Mouse (Mus musculus) lung, adult 2 months (tissue): ENCODE measurements at regions not wholly inside any gene's neighbourhood (a gene's known extent, or its start where the extent isn't known, plus 50 kb on each side); places are given as distances from the start of the nearest gene placed in this dataset.

Experiments used
- CTCF ChIP-seq: fragments of 200-500 bp; IDR thresholded peaks from 2 replicates; pipeline ENCODE4 v1.5.1; 2011; ENCODE audit warnings: mild to moderate bottlenecking, low read length, control low read depth; ENCODE audit not compliant: insufficient read depth
- POLR2A ChIP-seq: fragments of 200-500 bp; IDR thresholded peaks from 2 replicates; pipeline ENCODE4 v1.6.1; 2011; ENCODE audit warnings: low read depth, mild to moderate bottlenecking, control low read depth, low read length, borderline replicate concordance; ENCODE audit errors: extremely low read depth

GRCm38 (mm10) chr15:36378640-36379039 lies 628.9 kb downstream of the Zfp706 start:
- TF ChIP-seq CTCF (no peak), POLR2A (no peak)
